Mouse (Mus musculus) megakaryocyte, embryonic 14.5 days (primary cell): ENCODE data around the gene Glud1.

Source experiments
- FLI1 ChIP-seq: IDR thresholded peaks from 2 replicates; pipeline ENCODE4 v1.6.1; 2012; ENCODE audit warnings: low read length, inconsistent platforms, mixed read lengths
- GATA1 ChIP-seq: IDR thresholded peaks from 3 replicates; pipeline ENCODE4 v1.6.1; 2012; ENCODE audit warnings: mixed read lengths, low read length, inconsistent platforms, borderline replicate concordance

GRCm38 (mm10) chr14:34393295-34393694, 82.8 kb downstream of the Glud1 start:
- TF ChIP-seq GATA1 (no peak), FLI1 (no peak)
